Mouse (Mus musculus): ENCODE data around the gene Pik3c2a. TPM values are rescaled to one million over a fixed set of nuclear protein-coding genes. Genes with fewer than 3 reads are reported as not detected.
A peak's percentile ranks its signal among the peaks of the same experiment; 100 is the strongest.

Gene Pik3c2a
- polyA plus RNA-seq, 1 experiment from 2014 or later: 24.2 TPM

GRCm38 (mm10) chr7:116323331-116323964 is 119.8 kb downstream of the Pik3c2a start:
- H3K36me3 ChIP-seq (ENCODE audit: control insufficient read depth, insufficient read depth, low read length): no peaks in the 10 kb centered on the region
- H3K27me3 ChIP-seq (ENCODE audit: control insufficient read depth, insufficient read depth, low read length): no peaks in the 10 kb centered on the region
- no peak overlapping the region for H3K4me2 ChIP-seq (ENCODE audit: low read depth)
- no peaks in the 10 kb centered on the region for H3K4me1 ChIP-seq (ENCODE audit: control insufficient read depth, insufficient read depth, low read length)
- 35% methylated on average over 10 of the region's 10 CpGs for WGBS
- no peak overlapping the region for H3K27ac ChIP-seq (ENCODE audit: low read depth, low read length)
- H3K4me3 ChIP-seq (ENCODE audit: low read depth, low read length): no peak overlapping the region
- no peak overlapping the region for H3K9ac ChIP-seq (ENCODE audit: low read length)
- DNase-seq (ENCODE audit: low spot score) (peak; percentile 81), ATAC-seq (ENCODE audit: insufficient read depth, low FRiP score, low TSS enrichment) (peak; percentile 61; the same call in 1 of the 2 replicates)
- H3K9me3 ChIP-seq (ENCODE audit: control insufficient read depth, low read length): no peaks in the 10 kb centered on the region

GRCm38 (mm10) chr7:116309456-116309855 is 133.8 kb downstream of the Pik3c2a start:
- DNase-seq (ENCODE audit: low spot score): peak; percentile 44
- 15% methylated on average over 9 of the region's 9 CpGs for WGBS
- Histone ChIP-seq H3K36me3 (ENCODE audit: control insufficient read depth, insufficient read depth, low read length) (no peaks in the 10 kb centered on the region), H3K27ac (ENCODE audit: low read depth, low read length) (no peak overlapping the region), H3K27me3 (ENCODE audit: control insufficient read depth, insufficient read depth, low read length) (no peaks in the 10 kb centered on the region), H3K4me3 (ENCODE audit: low read depth, low read length) (peak overlapping the region; percentile 4; the same call in 1 of the 2 replicates), H3K9me3 (ENCODE audit: control insufficient read depth, low read length) (no peaks in the 10 kb centered on the region), H3K4me2 (ENCODE audit: low read depth) (peak overlapping the region; percentile 16; the same call in 1 of the 2 replicates), H3K9ac (ENCODE audit: low read length) (no peak overlapping the region), H3K4me1 (ENCODE audit: control insufficient read depth, insufficient read depth, low read length) (peaks cover 5% of the 10 kb centered on the region; the same call in 1 of the 2 replicates)
- ATAC-seq (ENCODE audit: insufficient read depth, low FRiP score, low TSS enrichment): no peak

- H3K4me3 ChIP-seq (ENCODE audit: low read depth, low read length): peak overlapping the region; percentile 72
- peaks cover 5% of the 10 kb centered on the region; the same call in 1 of the 2 replicates for H3K4me1 ChIP-seq (ENCODE audit: control insufficient read depth, insufficient read depth, low read length)
- peak overlapping the region; percentile 84 for H3K4me2 ChIP-seq (ENCODE audit: low read depth)
- no peaks in the 10 kb centered on the region for H3K9me3 ChIP-seq (ENCODE audit: control insufficient read depth, low read length)
- ATAC-seq (ENCODE audit: insufficient read depth, low FRiP score, low TSS enrichment): peak; percentile 8; the same call in 1 of the 2 replicates
- WGBS: 2% methylated on average over 16 of the region's 16 CpGs
- no peaks in the 10 kb centered on the region for H3K36me3 ChIP-seq (ENCODE audit: control insufficient read depth, insufficient read depth, low read length)
- H3K9ac ChIP-seq (ENCODE audit: low read length): no peak overlapping the region; the same call in none of the 2 replicates
- no peak overlapping the region for H3K27ac ChIP-seq (ENCODE audit: low read depth, low read length)
- no peaks in the 10 kb centered on the region for H3K27me3 ChIP-seq (ENCODE audit: control insufficient read depth, insufficient read depth, low read length)
- no peak for DNase-seq (ENCODE audit: low spot score)
These were observed 134.6 kb downstream of the Pik3c2a start for GRCm38 (mm10) chr7:116308632-116308991.

GRCm38 (mm10) chr7:116307871-116308631 is 135.2 kb downstream of the Pik3c2a start, which contains the start of gene Plekha7:
Plekha7 (minus strand) TSS chr7:116308376.
- ATAC-seq (ENCODE audit: insufficient read depth, low FRiP score, low TSS enrichment) (peak; percentile 72), DNase-seq (ENCODE audit: low spot score) (peak; percentile 71)
- peak within 1 kb of the TSS; percentile 84 for H3K4me2 ChIP-seq (ENCODE audit: low read depth)
- under 1% methylated on average over 62 of the region's 65 CpGs for WGBS
- peak within 1 kb of the TSS; percentile 72 for H3K4me3 ChIP-seq (ENCODE audit: low read depth, low read length)
- H3K36me3 ChIP-seq (ENCODE audit: control insufficient read depth, insufficient read depth, low read length): no peaks in the 10 kb centered on the region
- H3K9ac ChIP-seq (ENCODE audit: low read length): peak within 1 kb of the TSS; percentile 67
- no peaks in the 10 kb centered on the region for H3K9me3 ChIP-seq (ENCODE audit: control insufficient read depth, low read length)
- H3K4me1 ChIP-seq (ENCODE audit: control insufficient read depth, insufficient read depth, low read length): peaks cover 5% of the 10 kb centered on the region; the same call in 1 of the 2 replicates
- H3K27me3 ChIP-seq (ENCODE audit: control insufficient read depth, insufficient read depth, low read length): no peaks in the 10 kb centered on the region
- no peak within 1 kb of the TSS for H3K27ac ChIP-seq (ENCODE audit: low read depth, low read length)

- DNase-seq (ENCODE audit: low spot score) (peak; percentile 86), ATAC-seq (ENCODE audit: insufficient read depth, low FRiP score, low TSS enrichment) (peak; percentile 87)
- Histone ChIP-seq H3K36me3 (ENCODE audit: control insufficient read depth, insufficient read depth, low read length) (no peaks in the 10 kb centered on the region), H3K27ac (ENCODE audit: low read depth, low read length) (no peak overlapping the region), H3K4me1 (ENCODE audit: control insufficient read depth, insufficient read depth, low read length) (peaks cover 5% of the 10 kb centered on the region; the same call in 1 of the 2 replicates), H3K27me3 (ENCODE audit: control insufficient read depth, insufficient read depth, low read length) (no peaks in the 10 kb centered on the region), H3K9me3 (ENCODE audit: control insufficient read depth, low read length) (no peaks in the 10 kb centered on the region), H3K4me3 (ENCODE audit: low read depth, low read length) (peak overlapping the region; percentile 72), H3K9ac (ENCODE audit: low read length) (peak overlapping the region; percentile 67), H3K4me2 (ENCODE audit: low read depth) (peak overlapping the region; percentile 84)
- under 1% methylated on average over 58 of the region's 63 CpGs for WGBS
These were observed 136.0 kb downstream of the Pik3c2a start for GRCm38 (mm10) chr7:116307099-116307870.

GRCm38 (mm10) chr7:116306601-116307000 is 136.6 kb downstream of the Pik3c2a start:
- peaks cover 5% of the 10 kb centered on the region; the same call in 1 of the 2 replicates for H3K4me1 ChIP-seq (ENCODE audit: control insufficient read depth, insufficient read depth, low read length)
- no peak overlapping the region for H3K9ac ChIP-seq (ENCODE audit: low read length)
- no peaks in the 10 kb centered on the region for H3K9me3 ChIP-seq (ENCODE audit: control insufficient read depth, low read length)
- DNase-seq (ENCODE audit: low spot score) (no peak), ATAC-seq (ENCODE audit: insufficient read depth, low FRiP score, low TSS enrichment) (no peak)
- WGBS: 15% methylated on average over 5 of the region's 5 CpGs
- peak overlapping the region; percentile 84 for H3K4me2 ChIP-seq (ENCODE audit: low read depth)
- no peaks in the 10 kb centered on the region for H3K27me3 ChIP-seq (ENCODE audit: control insufficient read depth, insufficient read depth, low read length)
- H3K36me3 ChIP-seq (ENCODE audit: control insufficient read depth, insufficient read depth, low read length): no peaks in the 10 kb centered on the region
- no peak overlapping the region for H3K27ac ChIP-seq (ENCODE audit: low read depth, low read length)
- peak overlapping the region; percentile 72; the same call in 1 of the 2 replicates for H3K4me3 ChIP-seq (ENCODE audit: low read depth, low read length)

GRCm38 (mm10) chr7:116301661-116302311 is 141.5 kb downstream of the Pik3c2a start:
- ATAC-seq (ENCODE audit: insufficient read depth, low FRiP score, low TSS enrichment): no peak
- H3K9ac ChIP-seq (ENCODE audit: low read length): no peak overlapping the region
- H3K4me3 ChIP-seq (ENCODE audit: low read depth, low read length): no peak overlapping the region
- no peaks in the 10 kb centered on the region for H3K9me3 ChIP-seq (ENCODE audit: control insufficient read depth, low read length)
- H3K4me2 ChIP-seq (ENCODE audit: low read depth): no peak overlapping the region
- H3K27me3 ChIP-seq (ENCODE audit: control insufficient read depth, insufficient read depth, low read length): no peaks in the 10 kb centered on the region
- H3K36me3 ChIP-seq (ENCODE audit: control insufficient read depth, insufficient read depth, low read length): no peaks in the 10 kb centered on the region
- DNase-seq (ENCODE audit: low spot score): no peak
- no peaks in the 10 kb centered on the region for H3K4me1 ChIP-seq (ENCODE audit: control insufficient read depth, insufficient read depth, low read length)
- WGBS: 91% methylated on average over 5 of the region's 5 CpGs
- H3K27ac ChIP-seq (ENCODE audit: low read depth, low read length): no peak overlapping the region

GRCm38 (mm10) chr7:116301144-116301543 is 142.1 kb downstream of the Pik3c2a start:
- ATAC-seq (ENCODE audit: insufficient read depth, low FRiP score, low TSS enrichment) (no peak), DNase-seq (ENCODE audit: low spot score) (no peak)
- Histone ChIP-seq H3K36me3 (ENCODE audit: control insufficient read depth, insufficient read depth, low read length) (no peaks in the 10 kb centered on the region), H3K9me3 (ENCODE audit: control insufficient read depth, low read length) (no peaks in the 10 kb centered on the region), H3K4me1 (ENCODE audit: control insufficient read depth, insufficient read depth, low read length) (no peaks in the 10 kb centered on the region), H3K9ac (ENCODE audit: low read length) (no peak overlapping the region), H3K4me2 (ENCODE audit: low read depth) (no peak overlapping the region), H3K27ac (ENCODE audit: low read depth, low read length) (no peak overlapping the region), H3K27me3 (ENCODE audit: control insufficient read depth, insufficient read depth, low read length) (no peaks in the 10 kb centered on the region), H3K4me3 (ENCODE audit: low read depth, low read length) (no peak overlapping the region)
- 84% methylated on average over 4 of the region's 4 CpGs for WGBS

Measured in neural tube, embryonic 11.5 days (tissue).